Mouse (Mus musculus): ENCODE measurements around the gene Cdca7.

The Cdca7 gene

DNA sequence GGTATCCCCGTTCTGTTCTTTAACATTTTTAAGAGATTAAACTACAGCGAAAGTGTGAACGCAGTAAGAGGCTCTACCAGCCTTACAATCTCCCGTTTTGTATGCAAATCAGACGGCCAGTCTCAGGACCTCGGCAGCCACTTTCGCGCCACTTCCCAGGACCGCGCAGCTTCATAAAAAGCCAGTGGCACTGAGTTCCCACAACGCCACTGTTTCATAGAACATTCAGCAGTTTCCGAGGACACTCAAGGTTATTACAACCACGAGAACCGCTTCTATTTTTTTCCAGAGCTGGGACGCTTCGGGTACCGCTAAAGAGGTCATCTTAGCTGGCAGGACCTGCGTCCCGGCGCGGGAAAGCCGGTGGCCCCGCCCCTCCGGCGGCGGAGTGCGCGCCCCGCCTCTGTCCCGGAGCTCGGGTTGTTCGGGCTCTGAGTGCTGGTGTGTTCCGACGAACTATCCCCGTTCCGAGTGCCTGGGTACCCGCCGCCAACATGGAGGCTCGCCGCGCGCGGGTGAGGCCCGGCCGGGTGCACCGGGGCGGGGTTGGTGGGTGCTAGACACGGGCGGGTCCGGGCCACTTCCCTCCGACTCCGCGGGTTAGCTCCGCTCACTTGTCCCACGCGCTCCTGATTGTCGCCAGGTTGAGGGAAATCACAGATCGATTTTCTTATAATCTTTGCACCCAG, at the start of gene Cdca7:
TSS of gene Cdca7 (plus strand) at position 363 of the 689 bp plus-strand sequence.
- DNase-seq (ENCODE audit: low spot score in 2 of 2): peak; percentile 71 to 80

DNA sequence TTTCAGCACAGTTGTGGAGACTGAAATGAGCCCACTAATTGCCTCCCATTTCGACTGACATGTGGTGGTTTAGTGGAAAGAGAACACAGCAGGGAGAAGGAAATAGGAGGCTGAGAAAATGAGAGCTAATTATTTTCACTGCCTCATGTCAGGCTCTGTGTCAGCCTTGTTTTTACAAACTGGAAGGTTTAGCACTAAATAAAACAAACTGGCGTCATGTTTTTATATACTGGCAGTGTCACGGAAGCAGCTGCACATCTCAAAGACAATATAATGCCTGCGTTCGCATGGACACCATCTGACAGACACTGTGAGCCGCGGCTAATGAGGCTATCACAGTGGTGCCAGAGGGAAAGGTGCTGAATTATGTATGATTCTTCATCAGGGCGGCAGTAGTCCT, 49.2 kb upstream of the Cdca7 start:
- no peak for DNase-seq (ENCODE audit: low spot score in 2 of 2)

DNA sequence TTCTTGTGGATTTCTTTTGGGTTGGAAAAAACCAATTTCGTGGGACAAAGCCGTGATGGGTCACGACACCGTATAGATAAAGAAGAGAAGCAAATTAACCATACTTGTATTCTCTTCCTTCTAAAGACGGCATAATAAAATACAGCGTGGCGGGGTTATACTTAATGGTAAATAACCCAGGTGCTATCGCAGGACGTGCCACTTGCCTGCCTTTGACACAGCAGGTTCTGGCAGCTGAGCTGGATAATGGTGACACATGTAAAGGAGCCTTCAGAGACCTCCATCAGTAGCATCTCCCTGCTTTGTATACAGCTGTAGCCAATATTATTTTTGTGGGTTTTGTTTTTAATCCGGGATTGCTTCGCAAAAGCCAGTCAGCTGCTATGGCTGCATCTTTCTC, 48.7 kb upstream of the Cdca7 start:
- no peak for DNase-seq (ENCODE audit: low spot score in 2 of 2)

DNA sequence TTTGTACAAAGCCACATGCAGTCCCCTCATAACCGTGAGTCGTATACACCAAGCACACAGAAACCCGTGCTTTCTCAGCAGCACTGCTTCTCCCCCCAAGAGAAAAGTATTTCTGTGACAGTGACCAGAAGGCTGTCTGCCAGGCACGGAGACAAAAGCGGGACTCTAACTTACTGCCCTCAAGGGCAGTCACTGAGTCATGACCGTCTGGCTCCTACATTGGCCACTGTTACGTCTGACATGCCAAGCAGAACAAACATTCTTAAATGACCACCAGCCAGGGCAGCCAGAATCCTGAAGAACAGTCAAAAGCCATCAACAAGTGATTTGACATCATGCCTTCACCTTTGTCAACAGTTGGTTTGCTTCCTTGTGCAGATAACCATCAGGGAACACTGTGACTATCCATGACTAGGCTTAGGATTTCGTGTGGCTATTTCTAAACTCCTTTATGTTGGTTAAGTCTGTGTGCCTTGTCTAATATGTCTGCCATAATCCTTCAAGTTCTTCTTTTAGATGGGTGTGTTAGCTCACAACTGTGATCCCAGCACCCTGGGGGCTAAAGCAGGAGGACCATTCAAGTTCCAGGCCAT, 36.9 kb upstream of the Cdca7 start:
- DNase-seq (ENCODE audit: low spot score in 2 of 2): no peak

DNA sequence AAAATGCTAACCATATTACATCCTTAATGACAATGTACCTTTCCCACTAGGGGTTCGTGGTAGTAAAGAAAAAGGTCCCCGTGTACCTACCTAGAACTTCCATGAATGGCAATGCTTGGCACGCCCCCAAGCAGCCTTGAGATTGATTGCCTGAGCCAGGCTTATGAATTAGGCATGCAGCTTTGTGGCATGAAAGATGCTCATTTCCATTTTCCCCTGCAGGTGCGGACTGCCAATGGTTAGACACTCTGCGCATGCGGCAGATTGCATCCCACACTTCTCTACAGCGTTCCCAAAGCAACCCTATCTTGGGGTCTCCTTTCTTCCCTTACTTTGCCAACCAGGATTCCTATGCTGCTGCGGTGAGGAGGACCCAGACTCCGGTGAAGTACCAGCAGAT, 34.9 kb upstream of the Cdca7 start:
- DNase-seq (ENCODE audit: low spot score in 2 of 2): no peak

DNA sequence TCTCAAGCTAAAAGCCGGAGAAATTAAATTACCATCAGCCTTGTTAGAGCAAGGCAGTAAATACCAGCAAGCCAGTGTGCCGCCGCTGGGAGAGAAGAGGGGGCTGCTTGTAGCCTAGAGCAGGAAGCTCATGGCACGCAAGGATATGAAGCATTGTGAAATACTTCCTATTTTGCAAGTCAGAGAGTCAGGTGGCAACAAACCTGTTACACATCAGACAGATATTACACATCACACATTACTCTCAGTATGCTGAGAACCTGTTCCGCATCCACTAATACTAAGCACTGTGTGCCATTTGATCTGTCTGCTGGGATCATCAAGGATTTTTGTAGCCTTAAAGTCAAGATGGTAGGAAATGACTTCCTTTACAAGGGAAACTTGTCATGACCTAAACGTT, 33.1 kb upstream of the Cdca7 start:
- DNase-seq (ENCODE audit: low spot score in 2 of 2): no peak

DNA sequence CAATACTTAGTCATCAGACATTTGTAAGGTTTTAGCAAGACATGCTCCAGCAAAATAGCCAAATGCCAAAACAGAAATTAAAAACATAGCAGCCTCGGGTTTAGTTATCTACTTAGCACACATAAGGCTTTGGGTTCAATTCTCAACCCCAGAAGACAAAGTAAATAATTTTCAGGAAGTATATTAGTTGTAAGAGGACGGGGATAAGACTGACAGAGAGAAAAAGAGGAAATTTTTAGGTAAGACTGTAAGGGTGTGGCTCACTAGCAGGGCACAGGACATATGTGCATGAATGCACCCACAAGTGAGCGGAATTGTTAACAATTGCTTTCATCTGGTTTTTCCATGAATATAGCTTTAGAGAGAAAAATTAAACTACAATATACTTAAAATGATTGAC, 32.0 kb upstream of the Cdca7 start:
- no peak for DNase-seq (ENCODE audit: low spot score in 2 of 2)

DNA sequence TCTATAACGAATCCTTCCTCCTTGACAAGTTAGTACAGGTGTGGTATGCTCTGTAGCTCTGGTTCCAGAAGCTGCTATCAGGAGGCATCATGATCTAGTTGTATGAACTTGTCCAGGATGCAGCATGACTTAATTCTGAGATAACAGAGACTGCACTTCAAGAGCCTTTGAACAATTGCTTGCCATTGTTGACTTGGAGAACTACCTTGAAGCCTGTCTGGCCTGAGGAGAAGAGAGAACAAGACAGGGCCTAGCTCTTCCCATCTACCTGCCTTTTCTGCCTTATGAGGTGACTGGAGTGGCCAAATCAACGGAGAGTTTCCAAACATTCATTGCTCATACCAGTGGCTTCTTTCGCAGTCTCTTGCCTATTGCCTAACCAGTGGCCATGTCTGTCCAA, 29.9 kb upstream of the Cdca7 start:
- DNase-seq (ENCODE audit: low spot score in 2 of 2): no peak

DNA sequence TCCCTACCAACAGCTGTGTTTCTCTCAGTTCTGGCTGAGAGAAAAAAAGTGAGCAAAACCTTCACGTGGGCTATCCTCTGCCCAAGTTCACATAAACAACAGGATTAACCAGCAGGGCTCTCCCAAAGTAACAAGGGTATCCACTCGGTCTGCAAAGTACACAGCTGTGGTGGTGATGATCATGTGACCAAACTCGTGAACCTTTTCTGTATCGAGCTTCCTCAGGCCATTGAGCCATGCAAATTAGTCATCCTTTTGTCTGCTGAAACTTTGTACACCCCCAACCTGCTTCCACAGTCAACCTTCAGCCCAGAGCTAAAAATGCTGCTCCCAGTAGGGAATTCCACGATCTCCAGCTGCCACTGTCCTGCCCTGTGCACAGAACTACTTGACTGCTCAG, 29.3 kb upstream of the Cdca7 start:
- DNase-seq (ENCODE audit: low spot score in 2 of 2): no peak

DNA sequence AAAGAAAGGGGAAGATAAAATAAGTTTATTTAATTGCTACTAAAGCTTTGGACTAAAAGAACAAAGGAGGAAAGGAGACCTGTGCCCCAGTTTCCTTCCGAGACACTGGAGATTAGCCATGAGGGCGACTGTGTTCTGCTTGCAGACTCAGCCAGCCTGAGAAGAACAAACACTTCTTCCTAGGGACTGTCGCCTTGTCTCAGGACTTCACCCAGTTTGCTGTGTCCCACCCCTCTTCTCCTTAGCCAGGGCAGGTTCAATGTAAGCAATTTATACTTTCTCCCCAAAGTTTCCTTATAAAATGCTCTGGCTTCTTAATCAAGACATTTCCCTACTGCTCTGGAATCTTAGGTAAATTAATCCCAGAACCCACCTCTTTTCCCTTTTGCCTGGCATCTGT, 22.4 kb upstream of the Cdca7 start:
- DNase-seq (ENCODE audit: low spot score in 2 of 2): no peak

DNA sequence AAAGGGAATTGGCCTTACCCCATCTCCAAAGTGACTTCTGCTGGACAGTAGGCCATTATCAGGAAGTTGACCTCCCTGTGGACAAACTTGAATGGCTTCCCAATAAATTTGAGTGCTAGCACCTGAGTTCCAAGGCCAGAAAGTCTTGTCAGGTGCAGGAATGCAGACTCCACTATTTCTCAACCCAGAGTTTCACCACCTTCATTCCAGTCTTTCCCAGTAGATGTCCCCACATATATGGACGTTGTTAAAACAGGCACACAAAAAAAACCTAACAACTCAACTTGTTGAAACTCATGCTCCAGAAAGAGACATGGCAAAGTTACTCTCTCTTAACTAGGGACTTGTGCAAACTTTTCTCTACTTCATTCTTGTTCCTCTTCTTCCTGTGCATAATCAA, 19.8 kb upstream of the Cdca7 start:
- DNase-seq (ENCODE audit: low spot score in 2 of 2): no peak

DNA sequence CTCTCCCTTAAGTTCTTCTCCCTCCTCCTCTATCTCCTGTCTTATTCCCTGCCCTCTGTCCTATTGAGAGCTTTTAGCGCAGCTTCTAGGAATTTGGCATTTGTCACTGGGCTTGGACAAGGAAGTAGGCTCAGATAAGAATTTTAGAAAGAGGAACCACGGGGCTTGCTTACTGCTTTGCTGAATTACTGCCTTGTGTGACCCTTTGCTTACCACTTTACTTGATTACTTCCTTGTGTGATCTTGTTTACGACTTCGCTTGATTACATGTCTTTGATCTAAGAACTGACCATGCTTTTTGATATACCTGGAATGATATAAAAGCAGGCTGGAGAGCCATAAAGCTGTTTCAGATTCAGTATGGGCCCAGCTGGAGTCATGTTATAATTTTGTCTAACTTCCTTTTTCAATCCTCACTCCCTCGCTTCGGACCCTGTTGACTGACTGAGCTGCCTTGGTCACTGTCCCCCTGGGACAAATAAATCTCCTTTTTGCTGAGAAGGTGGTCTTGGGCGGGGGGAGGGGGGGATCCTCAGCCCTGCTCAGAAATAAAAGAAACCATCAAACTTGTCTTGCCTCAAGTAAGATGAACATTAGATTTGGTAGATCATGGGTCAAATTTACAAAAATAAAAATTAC, 11.5 kb upstream of the Cdca7 start:
- no peak for DNase-seq (ENCODE audit: low spot score in 2 of 2)

DNA sequence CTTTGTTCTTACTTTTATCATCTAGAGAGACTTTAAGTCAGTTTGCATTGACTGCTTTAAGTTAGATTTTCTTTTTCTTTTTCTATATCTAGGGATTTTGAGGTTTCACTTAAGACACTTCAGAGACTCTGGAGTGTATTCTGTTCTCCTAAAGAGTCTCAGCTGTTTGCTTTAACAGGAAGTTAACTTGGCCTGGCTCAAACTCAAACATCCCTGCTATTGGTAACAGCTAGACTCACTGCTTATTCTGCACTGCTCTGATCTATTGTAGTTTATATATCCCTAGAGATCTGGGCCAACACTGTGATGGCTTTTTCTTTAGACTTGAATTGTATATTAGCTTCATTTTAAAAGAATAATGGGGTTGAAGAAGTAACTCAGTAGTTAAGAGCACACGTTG, 8.4 kb upstream of the Cdca7 start:
- DNase-seq (ENCODE audit: low spot score in 2 of 2): no peak

DNA sequence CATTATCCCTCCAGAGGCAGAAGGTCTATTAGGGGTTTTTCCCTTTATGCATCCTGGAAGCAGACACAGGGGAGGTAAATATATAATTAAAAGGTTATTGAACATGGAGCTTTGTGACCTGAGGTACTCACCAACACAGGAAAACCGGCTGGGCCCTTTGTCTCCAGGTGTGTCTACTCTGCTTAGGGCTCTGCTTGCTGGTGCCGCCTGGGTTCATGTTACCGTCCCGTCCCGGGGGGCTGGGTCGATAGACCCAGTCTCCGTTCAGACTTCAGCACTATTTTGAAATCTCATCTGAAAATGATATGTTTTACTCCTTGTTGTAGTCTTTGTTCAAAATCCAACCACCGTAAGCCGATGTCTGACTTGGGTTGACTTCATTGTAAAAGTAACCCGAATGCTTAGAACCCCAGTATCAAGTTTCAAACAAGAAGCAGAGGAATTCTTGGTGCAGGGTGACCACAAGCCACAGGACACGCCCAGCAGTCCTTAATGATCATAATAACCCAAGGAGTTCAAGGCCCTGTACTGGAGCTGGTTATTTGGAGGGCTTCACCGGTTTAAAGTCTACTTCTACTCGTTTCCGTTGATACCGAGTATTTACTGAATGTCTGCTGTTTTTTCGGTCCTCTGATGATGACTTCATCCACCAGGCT, 4.4 kb upstream of the Cdca7 start:
- no peak for DNase-seq (ENCODE audit: low spot score in 2 of 2)

DNA sequence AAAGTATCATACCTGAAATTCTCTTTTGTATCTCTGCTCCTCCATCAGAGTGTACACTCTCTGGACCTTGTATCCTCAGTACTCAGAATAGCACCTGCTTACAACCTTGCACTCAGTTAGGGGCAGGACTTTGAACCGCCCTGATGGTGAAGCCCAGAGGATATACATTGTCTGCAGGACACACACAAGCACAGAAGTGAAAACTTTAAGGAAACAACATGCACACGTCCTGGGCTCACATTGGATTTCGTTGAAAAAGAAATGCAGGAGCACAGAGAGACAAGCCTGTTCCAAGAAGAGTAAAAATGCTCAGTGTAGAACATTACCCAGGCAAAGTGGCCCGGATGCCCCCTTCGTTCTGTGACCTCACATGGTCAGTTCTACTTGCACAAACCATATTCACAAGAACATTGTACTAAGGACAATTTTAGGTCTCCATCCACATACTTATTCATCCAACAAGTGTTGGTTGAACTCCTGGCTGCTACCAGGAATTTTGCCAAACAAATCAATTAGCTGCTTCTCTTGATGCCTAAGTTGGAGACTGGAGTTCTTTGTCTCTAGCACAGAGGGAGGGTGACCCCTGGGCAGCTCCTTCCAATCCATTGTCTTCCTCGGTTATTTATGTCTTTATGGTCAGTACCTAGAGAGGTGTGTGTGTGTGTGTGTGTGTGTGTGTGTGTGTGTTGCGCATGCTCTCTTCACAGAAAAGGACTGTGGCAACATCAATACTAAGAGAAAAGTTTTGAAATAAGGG, 1.2 kb upstream of the Cdca7 start:
- DNase-seq (ENCODE audit: low spot score in 2 of 2): no peak

DNA sequence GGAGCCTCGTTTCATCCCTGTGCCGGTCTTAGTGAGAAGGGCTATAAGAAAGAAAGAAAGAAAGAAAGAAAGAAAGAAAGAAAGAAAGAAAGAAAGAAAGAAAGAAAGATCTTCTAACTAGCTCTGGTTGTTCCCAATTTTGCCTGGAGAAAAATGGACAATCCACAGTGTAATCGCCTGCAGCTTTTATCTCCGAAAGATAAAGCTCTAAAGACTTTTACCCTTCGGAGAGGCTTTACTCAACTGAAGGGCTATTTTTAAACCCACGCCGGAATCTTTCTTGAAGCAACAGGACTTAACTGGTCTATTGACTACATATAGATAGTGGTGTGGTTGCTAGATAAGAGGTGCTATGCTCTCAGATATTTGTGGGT, 549 bp upstream of the Cdca7 start:
- DNase-seq (ENCODE audit: low spot score in 2 of 2): no peak

DNA sequence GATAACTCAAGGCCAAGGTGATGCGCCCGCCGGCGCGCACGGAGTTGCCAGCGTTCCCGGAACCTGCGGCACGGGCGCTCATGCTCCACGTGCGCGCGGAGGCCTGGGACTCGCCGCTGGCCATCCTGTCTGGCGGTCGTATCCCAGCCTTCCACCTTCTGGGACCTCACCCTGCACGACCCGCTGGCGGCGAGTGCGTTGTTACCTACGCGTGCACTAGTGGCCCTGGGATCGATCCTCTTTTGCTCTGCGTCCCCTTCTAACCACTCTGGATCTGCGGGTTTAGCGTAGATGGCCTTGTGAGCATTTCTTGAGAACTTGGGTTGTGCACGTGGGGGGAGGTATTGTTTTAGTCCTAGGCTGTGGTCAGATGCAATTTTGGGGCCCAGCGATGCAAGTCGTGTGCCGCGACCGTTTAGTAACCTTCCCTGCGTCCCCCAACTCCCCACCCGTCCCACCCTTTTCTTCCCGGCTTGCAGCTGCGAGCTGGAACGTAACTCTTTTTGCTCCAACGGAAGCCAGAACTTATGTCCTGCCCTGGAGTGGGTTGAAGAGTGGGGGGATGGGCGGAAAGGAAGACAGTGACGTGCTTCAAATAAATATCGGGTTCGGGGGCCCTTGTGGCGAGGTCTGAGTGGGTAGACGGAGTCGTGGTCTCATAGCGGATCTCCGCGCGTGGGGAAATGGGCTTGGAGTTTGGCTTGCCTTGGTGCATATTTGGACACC, 690 bp downstream of the Cdca7 start:
- DNase-seq (ENCODE audit: low spot score in 2 of 2): peak; percentile 3 to 22

DNA sequence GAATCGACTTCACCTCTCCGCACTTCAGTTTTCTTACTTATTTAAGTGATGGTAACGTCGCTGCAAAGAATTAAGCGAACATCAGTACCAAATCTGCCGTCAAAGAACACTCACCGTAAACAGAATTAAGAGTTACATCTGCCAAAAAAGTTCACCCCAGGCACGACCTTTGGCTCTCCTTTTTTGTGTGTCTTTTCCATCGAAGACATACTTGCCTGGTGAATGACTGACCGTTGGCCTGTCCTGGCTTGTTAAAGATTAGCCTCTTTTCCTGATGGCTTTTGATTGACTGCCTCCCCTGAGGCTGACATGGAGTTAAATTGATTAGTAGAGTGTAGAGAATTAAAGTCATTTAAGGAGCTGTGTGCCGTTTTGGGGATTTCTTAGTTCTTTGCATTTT, 1.3 kb downstream of the Cdca7 start:
- DNase-seq (ENCODE audit: low spot score in 2 of 2): peak in 1 of 2 experiments; percentile 6

DNA sequence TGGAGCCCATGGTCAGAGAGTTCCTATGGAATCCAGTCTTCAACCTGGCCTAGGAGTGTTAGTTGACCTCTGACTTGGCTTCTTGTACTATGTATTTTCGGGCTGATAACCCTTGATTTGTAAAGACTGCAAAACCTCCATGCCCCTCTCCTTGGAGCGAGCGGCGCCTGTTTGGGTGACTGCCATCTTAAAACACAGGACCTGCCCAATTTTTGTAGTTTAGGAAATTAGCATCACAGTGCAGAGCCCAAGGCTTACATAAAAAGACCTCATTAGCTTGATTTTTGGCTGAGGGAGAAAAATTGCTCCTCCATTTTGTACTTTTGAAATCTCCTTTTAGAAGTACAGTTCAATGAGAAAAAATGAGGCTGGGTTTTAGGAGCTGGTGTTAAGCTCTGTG, 2.2 kb downstream of the Cdca7 start:
- DNase-seq (ENCODE audit: low spot score in 2 of 2): no peak

DNA sequence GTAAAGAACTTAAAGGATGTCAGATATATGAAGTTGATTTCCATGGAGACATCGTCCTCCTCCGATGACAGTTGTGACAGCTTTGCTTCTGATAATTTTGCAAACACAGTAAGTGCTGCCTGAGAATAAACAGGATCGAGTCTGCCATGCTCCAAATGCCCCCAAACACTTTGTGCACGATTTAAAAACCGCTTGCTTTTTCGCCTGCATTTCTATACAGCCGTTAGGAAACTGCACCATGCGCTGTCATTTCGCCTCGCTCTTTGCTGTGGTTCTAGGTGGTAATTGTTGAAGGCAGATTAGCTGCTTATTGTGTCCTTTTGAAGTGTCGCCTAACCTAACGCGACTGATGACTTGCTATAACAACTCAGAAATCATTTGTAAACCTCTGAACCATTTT, 3.0 kb downstream of the Cdca7 start:
- DNase-seq (ENCODE audit: low spot score in 2 of 2): no peak

DNA sequence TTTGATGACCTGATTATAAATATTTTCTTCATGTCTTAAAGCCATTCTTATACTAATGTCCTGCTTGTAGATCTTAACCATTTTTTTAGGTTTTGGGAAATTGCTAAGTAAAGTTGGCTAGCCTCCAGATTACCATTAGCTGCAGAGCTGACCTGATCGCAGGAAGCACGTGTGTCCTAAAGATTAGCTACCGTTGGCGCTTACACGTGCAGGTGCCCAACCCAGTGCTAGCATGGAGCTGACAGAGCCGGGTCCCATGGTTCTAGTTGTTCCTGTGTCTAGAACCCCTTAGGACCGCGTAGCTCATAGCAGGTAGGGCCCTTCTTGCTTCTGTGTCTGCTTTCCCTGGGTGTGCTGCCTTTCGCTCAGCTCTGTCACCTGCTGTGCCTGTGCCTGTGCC, 3.9 kb downstream of the Cdca7 start:
- DNase-seq (ENCODE audit: low spot score in 2 of 2): no peak

DNA sequence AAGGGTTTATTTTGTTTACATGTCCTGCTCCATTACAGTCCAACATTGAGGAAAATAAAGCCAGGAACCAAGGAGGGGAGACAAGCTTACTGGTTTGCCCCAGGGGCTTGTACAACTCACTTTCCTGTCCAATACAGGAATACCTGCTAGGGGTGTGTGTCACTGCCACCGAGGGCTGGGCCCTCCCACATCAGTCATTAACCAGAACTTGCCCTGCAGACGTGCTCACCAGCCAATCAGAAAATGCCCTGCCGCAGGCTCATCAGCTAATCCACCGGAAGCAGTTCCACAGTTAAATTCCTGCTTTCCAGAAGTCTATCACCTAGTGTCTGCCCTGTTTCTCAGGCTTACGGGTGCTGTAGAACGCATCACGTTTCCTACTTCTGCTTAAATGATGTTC, 15.7 kb downstream of the Cdca7 start:
- DNase-seq (ENCODE audit: low spot score in 2 of 2): no peak

Data from urinary bladder, postnatal 36 days (tissue).